26 mouse cellular contexts compared by ENCODE assay signal in genomic region chr14:87091522-87091921, GRCm38 (mm10).
"Had no signal": no experiment of that assay in that cellular context is flagged by ENCODE, and none has a peak within 500 bp of the region (broad histone marks: within the 10 kb centered on the region; RNA-seq: fewer than 3 reads in every experiment).

No protein-coding gene starts in this region.

- H3K9me3 ChIP-seq: heart, embryonic 12.5 days; hindbrain, embryonic 13.5 days; hindbrain, embryonic 15.5 days; kidney, embryonic 15.5 days; limb, embryonic 10.5 days; limb, embryonic 12.5 days; liver, embryonic 13.5 days had no signal

- H3K9ac ChIP-seq: heart, embryonic 12.5 days; hindbrain, embryonic 13.5 days; hindbrain, embryonic 15.5 days; kidney, embryonic 15.5 days; limb, embryonic 12.5 days; liver, embryonic 13.5 days had no signal

- H3K4me3 ChIP-seq: gastrocnemius, adult 2 months; heart, adult 2 months; heart, embryonic 12.5 days; hindbrain, embryonic 13.5 days; hindbrain, embryonic 15.5 days; kidney, embryonic 15.5 days; limb, embryonic 10.5 days; limb, embryonic 12.5 days; liver, embryonic 13.5 days had no signal

- H3K27me3 ChIP-seq: heart, embryonic 12.5 days; hindbrain, embryonic 13.5 days; hindbrain, embryonic 15.5 days; kidney, embryonic 15.5 days; limb, embryonic 12.5 days; liver, embryonic 13.5 days had no signal

- H3K27ac ChIP-seq: gastrocnemius, adult 2 months; heart, adult 2 months; hindbrain, embryonic 13.5 days; hindbrain, embryonic 15.5 days; hindbrain, postnatal 0 days; kidney, embryonic 15.5 days; kidney, postnatal 0 days; limb, embryonic 10.5 days; limb, embryonic 12.5 days; liver, embryonic 13.5 days had no signal

- DNase-seq: gastrocnemius, adult 2 months; gastrocnemius, postnatal 10 days; gastrocnemius, postnatal 25 days; heart, adult 11 months; heart, adult 2 months; heart, postnatal 10 days; heart, postnatal 4 days; kidney, adult 11 months; kidney, adult 2 months; kidney, adult 9 months; kidney, postnatal 14 days; kidney, postnatal 36 days; layer of hippocampus, adult 9-11 months; layer of hippocampus, postnatal 36 days; liver; liver, embryonic 13.5 days had no signal

- H3K4me1 ChIP-seq: hindbrain, embryonic 13.5 days; hindbrain, embryonic 15.5 days; kidney, embryonic 15.5 days; limb, embryonic 10.5 days; limb, embryonic 12.5 days; liver, embryonic 13.5 days had no signal

- ATAC-seq: hindbrain, postnatal 0 days; intestine, embryonic 16.5 days had no signal

- H3K4me2 ChIP-seq: heart, embryonic 12.5 days; hindbrain, embryonic 13.5 days; hindbrain, embryonic 15.5 days; kidney, embryonic 15.5 days; limb, embryonic 12.5 days; liver, embryonic 11.5 days; liver, embryonic 13.5 days had no signal

- H3K36me3 ChIP-seq: hindbrain, embryonic 13.5 days; hindbrain, embryonic 15.5 days; kidney, embryonic 15.5 days; limb, embryonic 12.5 days had no signal
